Mouse (Mus musculus) embryonic fibroblast, embryonic 13.5 days (primary cell): ENCODE measurements around the gene Hps1. TPM values are rescaled to one million over a fixed set of nuclear protein-coding genes. Genes with fewer than 3 reads are reported as not detected.
A peak's percentile ranks its signal among the peaks of the same experiment; 100 is the strongest.

ENCODE experiments used
- H3K27ac ChIP-seq: 2 replicates; pipeline ENCODE4 v1.5.1; 2012; ENCODE audit warnings: low read length, control low read depth, inconsistent platforms; ENCODE audit not compliant: insufficient read depth
- H3K4me1 ChIP-seq: 2 replicates; pipeline ENCODE4 v1.6.1; 2011; ENCODE audit warnings: low read length; ENCODE audit not compliant: control insufficient read depth, insufficient read depth
- H3K4me3 ChIP-seq: 2 replicates; pipeline ENCODE4 v1.5.1; 2011; ENCODE audit warnings: mild to moderate bottlenecking, control low read depth, low read length; ENCODE audit not compliant: insufficient read depth
- CTCF ChIP-seq: IDR thresholded peaks from 2 replicates; pipeline ENCODE4 v1.5.1; 2011; ENCODE audit warnings: mild to moderate bottlenecking, control low read depth, low read length, moderate library complexity, borderline replicate concordance; ENCODE audit not compliant: insufficient read depth
- POLR2A ChIP-seq: IDR thresholded peaks from 2 replicates; pipeline ENCODE4 v1.6.1; 2011; ENCODE audit warnings: low read depth, mild to moderate bottlenecking, control low read depth, low read length, moderate library complexity
- polyA plus RNA-seq: library from polyadenylated mRNA; stranded (reverse); fragments of >200 nt; gene quantifications from 2 replicates; pipeline ENCODE4 v1.2.4, GENCODE M21; 2011; ENCODE audit warnings: low read depth; ENCODE audit not compliant: missing spikeins, insufficient read length

Gene Hps1
- polyA plus RNA-seq: 13.2 and 15.8 TPM in 2 replicates

DNA sequence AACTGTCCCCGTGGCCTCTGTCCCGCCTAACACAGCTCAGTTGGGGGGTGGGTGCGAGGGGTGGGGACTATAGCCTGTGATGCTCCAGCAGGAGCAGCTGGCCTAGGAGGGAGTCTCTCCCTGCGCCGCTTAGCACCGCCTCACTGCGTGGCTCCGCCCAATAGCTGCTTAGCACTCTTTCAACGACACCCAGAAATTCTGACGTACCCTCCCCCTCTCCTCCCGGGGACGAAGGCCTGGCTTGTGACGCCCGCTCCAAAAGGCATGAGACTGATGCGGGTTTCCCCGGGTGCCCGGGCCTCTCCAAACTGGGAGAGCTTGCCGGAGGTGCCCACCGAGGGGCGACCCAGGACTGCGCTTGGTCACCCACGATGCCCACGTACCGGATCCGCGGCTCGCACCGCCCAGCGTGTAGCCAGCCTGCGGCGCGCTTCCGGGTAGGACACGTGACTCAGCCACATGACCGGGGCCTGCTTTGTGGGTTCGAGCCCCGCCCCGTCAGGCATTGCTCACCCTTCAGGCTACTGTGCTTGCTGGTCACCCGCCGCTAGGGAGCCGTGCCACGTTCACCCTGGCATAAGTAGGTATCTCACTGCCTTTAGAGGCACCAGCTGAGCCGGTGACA, at the start of gene Hps1:
Gene Hps1 (minus strand): TSS at position 448 of the 625 bp plus-strand sequence.
- H3K27ac ChIP-seq: peak within 1 kb of the TSS; percentile 30; the same call in 1 of the 2 replicates
- H3K4me1 ChIP-seq: no peaks in the 10 kb centered on the region
- H3K4me3 ChIP-seq: peak within 1 kb of the TSS; percentile 55
- peak; percentile 12; the same call in 1 of the 2 replicates for TF ChIP-seq CTCF
- TF ChIP-seq POLR2A: peak; percentile 69

DNA sequence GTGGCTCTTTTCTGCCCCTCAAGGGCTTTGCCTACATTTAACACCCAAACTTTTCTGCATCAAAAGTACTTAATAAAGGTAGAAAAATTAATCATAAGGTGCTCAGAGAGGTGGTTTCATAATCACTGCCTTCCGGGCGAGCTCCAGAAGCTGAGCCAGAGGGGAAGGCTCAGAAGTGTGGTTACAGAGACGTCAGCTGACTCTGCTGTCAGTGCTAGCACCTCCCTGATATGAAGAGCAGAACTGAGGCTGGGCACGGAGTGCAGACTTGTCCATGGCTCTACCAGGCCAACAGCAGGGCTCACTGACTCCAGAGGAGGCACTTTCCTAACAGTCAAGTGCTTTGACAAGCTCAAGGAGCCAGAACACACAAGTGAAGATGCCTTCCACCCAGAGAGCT, 49.4 kb upstream of the Hps1 start:
- Histone ChIP-seq H3K27ac (no peak overlapping the region), H3K4me1 (no peaks in the 10 kb centered on the region), H3K4me3 (no peak overlapping the region)
- TF ChIP-seq POLR2A (no peak), CTCF (no peak)

DNA sequence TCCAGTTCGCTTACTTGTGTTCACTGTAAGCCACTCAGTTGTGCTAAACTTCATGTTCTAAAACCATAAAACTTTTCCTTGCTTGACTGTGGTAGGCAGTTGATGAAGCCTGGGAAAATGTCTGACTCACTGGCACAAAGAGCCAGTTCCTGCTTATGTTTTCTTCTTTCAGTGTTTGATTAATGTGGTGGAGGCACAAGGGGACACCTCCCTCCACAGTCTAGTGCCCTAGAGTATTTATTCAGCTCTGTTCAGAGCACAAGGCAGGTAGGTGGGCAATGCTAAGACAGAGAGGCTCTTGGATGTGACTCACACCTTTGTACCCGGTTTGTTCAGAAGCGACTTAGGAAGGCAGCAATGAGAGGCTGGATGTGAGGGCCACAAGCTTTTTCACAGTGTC, 48.1 kb upstream of the Hps1 start:
- no peak for TF ChIP-seq POLR2A
- TF ChIP-seq CTCF: no peak

DNA sequence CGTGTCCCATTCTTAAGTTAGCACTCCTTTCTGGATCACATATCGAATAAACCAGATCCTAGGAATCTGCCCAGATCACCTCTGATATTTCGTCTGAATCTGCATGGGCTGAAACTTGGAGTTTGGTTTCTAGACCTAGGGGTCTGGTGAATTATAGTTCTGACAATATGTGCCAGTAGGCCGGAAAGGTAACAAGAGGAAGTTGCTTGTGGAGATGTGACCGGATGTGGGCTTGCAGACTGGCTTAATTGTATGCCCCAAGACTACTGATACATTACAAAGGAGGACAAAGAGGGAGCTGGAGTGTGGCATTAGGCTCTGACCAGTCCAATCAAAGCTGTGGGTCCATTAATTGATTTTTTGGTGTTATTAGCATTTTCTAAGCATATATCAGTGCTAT, 40.3 kb upstream of the Hps1 start:
- TF ChIP-seq POLR2A: no peak
- no peak for TF ChIP-seq CTCF
- H3K4me3 ChIP-seq: no peak overlapping the region
- H3K4me1 ChIP-seq: no peaks in the 10 kb centered on the region
- no peak overlapping the region for H3K27ac ChIP-seq

More for the DNA sequence above, 48.1 kb upstream of the Hps1 start:
- no peak overlapping the region for H3K27ac ChIP-seq
- H3K4me3 ChIP-seq: no peak overlapping the region
- H3K4me1 ChIP-seq: no peaks in the 10 kb centered on the region

DNA sequence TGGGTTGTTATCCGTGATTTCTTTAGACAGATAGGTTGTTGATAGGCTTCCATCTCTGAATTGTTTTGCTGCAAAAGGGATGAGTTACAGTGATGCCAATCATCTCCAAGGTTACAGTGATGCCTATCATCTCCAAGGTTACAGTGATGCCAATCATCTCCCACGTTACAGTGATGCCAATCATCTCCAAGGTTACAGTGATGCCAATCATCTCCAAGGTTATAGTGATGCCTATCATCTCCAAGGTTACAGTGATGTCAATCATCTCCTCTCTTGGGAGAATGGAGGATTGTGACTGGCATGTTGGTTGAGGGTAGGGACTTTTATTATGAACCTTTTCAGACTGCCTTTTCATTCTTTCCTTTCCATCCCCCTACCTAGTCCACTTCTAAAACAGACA, 38.0 kb upstream of the Hps1 start:
- Histone ChIP-seq H3K27ac (no peak overlapping the region), H3K4me1 (no peaks in the 10 kb centered on the region), H3K4me3 (no peak overlapping the region)
- TF ChIP-seq POLR2A: no peak
- no peak for TF ChIP-seq CTCF

DNA sequence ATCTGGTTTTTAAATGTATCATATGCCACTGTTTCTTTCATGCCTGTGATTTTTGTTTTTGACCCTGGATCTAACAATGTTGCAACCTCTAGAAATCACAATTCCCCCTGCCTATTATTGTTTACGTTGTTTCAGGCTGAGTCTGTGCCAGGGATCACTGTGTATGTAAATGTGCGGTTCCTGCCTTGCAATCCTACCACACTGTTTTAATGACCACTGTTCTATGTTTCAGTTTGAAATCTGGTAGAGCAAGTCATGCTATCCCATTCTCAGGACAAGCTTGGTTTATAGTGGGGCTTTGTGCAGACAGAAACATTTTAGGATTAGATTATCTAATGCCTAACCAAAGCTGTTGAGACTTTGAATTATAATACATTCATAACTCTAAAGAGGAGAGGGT, 36.5 kb upstream of the Hps1 start:
- Histone ChIP-seq H3K4me1 (no peaks in the 10 kb centered on the region), H3K27ac (no peak overlapping the region)
- TF ChIP-seq POLR2A (no peak), CTCF (no peak)

DNA sequence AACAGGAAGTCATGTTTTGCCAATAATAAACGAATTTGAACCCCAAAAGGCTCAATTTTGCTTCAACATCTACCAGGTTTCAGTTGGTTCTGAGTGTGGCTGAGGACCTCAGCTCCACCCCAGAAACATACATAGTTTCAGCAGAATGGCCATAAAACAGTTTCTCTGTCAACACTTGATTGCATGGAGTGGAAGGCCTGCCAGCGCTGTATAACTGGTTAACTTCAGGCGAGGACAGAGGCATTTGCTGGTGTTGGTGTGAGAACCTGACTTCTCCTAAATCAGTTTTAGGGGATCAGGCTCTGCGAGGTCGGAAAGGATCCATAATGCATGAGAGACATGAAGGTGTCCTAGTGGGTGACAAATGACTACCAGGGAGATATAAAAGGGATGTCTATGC, 30.4 kb upstream of the Hps1 start:
- H3K27ac ChIP-seq: no peak overlapping the region

More for the DNA sequence above, 36.5 kb upstream of the Hps1 start:
- H3K4me3 ChIP-seq: no peak overlapping the region

DNA sequence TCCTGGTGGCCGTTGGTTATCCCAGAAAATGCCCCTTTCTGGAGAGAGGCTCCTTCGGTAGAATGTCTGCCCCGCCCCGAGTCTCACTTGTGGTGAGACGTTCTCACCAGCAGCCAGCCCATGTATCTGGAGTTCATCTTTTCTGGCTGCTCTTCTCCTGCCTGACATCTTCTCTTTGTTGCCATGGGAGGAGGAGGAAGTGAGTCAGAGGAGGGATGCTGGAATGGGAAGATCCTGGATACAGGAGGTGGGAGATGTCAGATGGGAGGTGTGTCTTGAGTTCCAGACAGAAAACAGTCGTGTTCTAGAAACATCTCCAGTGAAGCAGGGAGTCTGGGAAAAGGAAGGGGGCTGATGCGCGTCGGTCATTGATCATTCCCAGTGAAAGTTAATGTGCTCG, 29.7 kb upstream of the Hps1 start:
- no peak for TF ChIP-seq POLR2A
- no peak for TF ChIP-seq CTCF
- Histone ChIP-seq H3K4me1 (no peaks in the 10 kb centered on the region), H3K4me3 (no peak overlapping the region), H3K27ac (no peak overlapping the region)

More for the DNA sequence above, 30.4 kb upstream of the Hps1 start:
- H3K4me1 ChIP-seq: no peaks in the 10 kb centered on the region
- H3K4me3 ChIP-seq: no peak overlapping the region
- TF ChIP-seq CTCF: no peak

DNA sequence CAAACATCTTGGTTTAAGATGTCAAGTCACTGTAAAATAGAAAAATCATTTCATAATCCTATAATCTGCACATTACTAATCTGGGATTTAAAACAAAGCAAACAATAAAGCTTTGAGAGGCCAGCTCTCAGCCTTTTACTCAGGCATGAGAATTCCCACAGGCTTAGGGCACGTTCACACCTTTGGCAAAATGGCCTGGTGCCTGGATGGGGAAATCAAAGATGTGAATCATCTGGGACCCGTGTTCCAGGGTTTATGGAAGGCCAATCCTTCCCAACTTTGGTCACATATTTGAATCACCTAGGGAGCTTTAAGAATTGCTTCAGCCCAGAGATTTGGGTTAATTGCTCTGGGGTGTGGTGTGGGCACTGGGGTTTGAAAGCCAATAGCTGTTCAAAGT, 18.1 kb upstream of the Hps1 start:
- TF ChIP-seq POLR2A: no peak
- no peak for TF ChIP-seq CTCF
- Histone ChIP-seq H3K4me3 (no peak overlapping the region), H3K27ac (no peak overlapping the region), H3K4me1 (no peaks in the 10 kb centered on the region)

DNA sequence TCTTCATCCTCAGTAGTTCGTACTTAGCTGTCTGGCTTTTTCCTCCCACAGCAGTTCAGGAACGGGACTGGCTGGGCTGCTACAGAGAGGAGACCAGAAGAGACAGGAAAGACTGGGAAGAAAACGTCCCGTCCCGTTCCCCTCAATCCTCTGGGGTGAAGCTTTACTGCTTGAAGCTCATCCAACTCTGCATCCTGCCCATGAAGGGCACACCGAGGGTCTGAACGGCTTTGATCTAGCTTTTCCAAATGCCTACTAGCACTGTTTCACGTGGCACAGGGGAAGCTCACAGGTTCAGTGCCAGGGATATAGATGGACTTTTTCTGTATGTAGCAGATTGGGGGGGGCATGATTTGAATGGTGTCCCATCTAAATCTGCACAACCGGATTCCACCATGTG, 16.0 kb upstream of the Hps1 start:
- no peak overlapping the region for H3K27ac ChIP-seq
- H3K4me1 ChIP-seq: no peaks in the 10 kb centered on the region
- H3K4me3 ChIP-seq: no peak overlapping the region
- TF ChIP-seq CTCF: no peak
- TF ChIP-seq POLR2A: no peak
